9 mouse cellular contexts compared by ENCODE assay signal in the genomic region with DNA sequence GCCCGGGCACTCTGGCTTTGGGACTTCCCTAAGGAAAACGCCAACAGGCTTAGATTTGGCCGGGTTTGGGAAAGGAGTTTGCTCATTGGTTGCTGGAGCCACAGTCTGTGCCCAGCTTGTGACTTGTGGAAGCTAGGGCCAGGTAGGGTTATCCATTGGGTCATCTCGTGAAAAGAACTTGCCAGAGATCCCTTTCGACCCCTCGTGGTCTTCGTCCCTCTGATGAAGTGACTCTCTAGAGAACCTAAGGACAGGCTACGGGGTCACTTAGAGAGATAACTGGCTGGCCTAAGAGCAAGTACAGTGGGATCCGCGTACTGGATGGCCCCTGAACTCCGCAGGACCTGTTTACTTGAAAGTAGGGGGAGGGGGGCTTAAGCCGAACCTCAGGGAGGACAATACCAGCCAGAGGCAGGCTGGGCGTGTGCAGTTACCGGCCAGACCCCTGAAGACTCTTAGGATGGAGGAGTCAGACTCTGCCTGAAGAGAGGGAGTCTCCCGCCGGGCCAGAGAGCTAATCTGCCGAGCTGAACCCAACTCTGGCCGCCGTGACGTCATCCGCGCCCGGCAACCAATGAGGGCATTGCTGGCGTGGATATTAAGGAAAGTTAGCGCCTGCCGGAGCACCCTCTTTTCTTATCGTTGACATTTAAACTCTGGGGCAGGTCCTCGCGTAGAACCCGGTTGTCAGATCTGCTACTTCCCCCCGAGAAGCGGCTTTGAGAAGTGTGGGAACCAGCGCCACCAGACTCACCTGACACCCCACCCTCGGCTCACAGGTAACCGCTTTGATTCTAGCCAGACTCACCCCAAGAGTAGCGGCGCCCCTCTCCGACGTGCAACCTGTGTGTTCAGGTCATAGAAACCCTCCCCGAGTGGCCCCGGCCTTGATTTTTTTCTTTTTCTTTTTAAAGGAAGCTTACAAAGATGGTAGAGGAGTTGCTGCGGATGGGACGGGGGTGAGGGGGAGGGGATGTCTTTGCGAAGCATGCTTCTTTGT. TPM values are rescaled to one million over a fixed set of nuclear protein-coding genes. Genes with fewer than 3 reads are reported as not detected.
A peak's percentile ranks its signal among the peaks of the same experiment; 100 is the strongest.
DNase-seq lines count a peak whose midpoint lies in the region; ATAC-seq lines count a peak whose summit lies in the region.
"Had no signal": no experiment of that assay in that cellular context is flagged by ENCODE, and none has a peak within 500 bp of the region (broad histone marks: within the 10 kb centered on the region; RNA-seq: fewer than 3 reads in every experiment).

A gene (plus strand): TSS at position 630 of the 1,000 bp plus-strand sequence.

- peak within 1 kb of the TSS; percentile 47 for H3K4me2 ChIP-seq in hindbrain, embryonic 13.5 days
- peak within 1 kb of the TSS; percentile 37 for H3K4me2 ChIP-seq in midbrain, embryonic 14.5 days (ENCODE audit: low read length)
- H3K4me2 ChIP-seq: lung, embryonic 14.5 days had no signal

- H3K4me3 ChIP-seq in hindbrain, embryonic 13.5 days = peak within 1 kb of the TSS; percentile 31
- H3K4me3 ChIP-seq in midbrain, embryonic 14.5 days (replicated peaks; ENCODE audit: low read depth, low read length) = peak within 1 kb of the TSS; percentile 19

- H3K36me3 ChIP-seq in hindbrain, embryonic 13.5 days = no peaks in the 10 kb centered on the region
- H3K36me3 ChIP-seq in midbrain, embryonic 14.5 days (ENCODE audit: control insufficient read depth, insufficient read depth, low read length) = no peaks in the 10 kb centered on the region

- no peaks in the 10 kb centered on the region for H3K9me3 ChIP-seq in hindbrain, embryonic 13.5 days
- H3K9me3 ChIP-seq in midbrain, embryonic 14.5 days (ENCODE audit: control insufficient read depth, low read length) = no peaks in the 10 kb centered on the region

- 1% methylated on average over 44 of the region's 44 CpGs for WGBS in hindbrain, embryonic 13.5 days
- WGBS in midbrain, embryonic 14.5 days = under 1% methylated on average over 44 of the region's 44 CpGs

- peak; percentile 18; the same call in 1 of the 2 replicates for ATAC-seq in hindbrain, embryonic 13.5 days (ENCODE audit: low FRiP score)
- peak; percentile 22 for ATAC-seq in midbrain, embryonic 14.5 days (ENCODE audit: low FRiP score, low TSS enrichment)

- H3K27me3 ChIP-seq in hindbrain, embryonic 13.5 days = peaks cover 100% of the 10 kb centered on the region
- peaks cover 100% of the 10 kb centered on the region for H3K27me3 ChIP-seq in midbrain, embryonic 14.5 days (ENCODE audit: control insufficient read depth, insufficient read depth, low read length)

- intact Hi-C loops in left cerebral cortex, postnatal 14 days (cut with DNase I) = loop anchor here (10.0 kb wide), 1 partner anchor 334 kb away; no protein-coding TSS in a partner anchor

- H3K4me1 ChIP-seq in hindbrain, embryonic 13.5 days (replicated peaks) = peaks cover 36% of the 10 kb centered on the region
- H3K4me1 ChIP-seq in midbrain, embryonic 14.5 days (ENCODE audit: control insufficient read depth, insufficient read depth, low read length) = peaks cover 6% of the 10 kb centered on the region; the same call in 1 of the 2 replicates

- no peak within 1 kb of the TSS for H3K27ac ChIP-seq in hindbrain, embryonic 13.5 days
- H3K27ac ChIP-seq in midbrain, embryonic 14.5 days (replicated peaks; ENCODE audit: low read depth, low read length) = no peak within 1 kb of the TSS

- DNase-seq in left cerebral cortex, adult 8-10 months (ENCODE audit: low spot score in 2 of 2) = no peak
- no peak for DNase-seq in left cerebral cortex, postnatal 14 days (ENCODE audit: low spot score in 2 of 2)
- DNase-seq in cerebellum, postnatal 25 days = peak; percentile 89 to 95
- peak; percentile 36 for DNase-seq in midbrain, embryonic 14.5 days
- no peak for DNase-seq in ovary, postnatal 10 days (ENCODE audit: low spot score)
- no peak for DNase-seq in urinary bladder, adult 18-20 months (ENCODE audit: low spot score in 2 of 2)
- no peak for DNase-seq in spleen, postnatal 4 days (ENCODE audit: low spot score in 2 of 2)
- DNase-seq: lung, embryonic 14.5 days had no signal

- peak within 1 kb of the TSS; percentile 43 for H3K9ac ChIP-seq in hindbrain, embryonic 13.5 days
- peak within 1 kb of the TSS; percentile 16; the same call in 1 of the 2 replicates for H3K9ac ChIP-seq in midbrain, embryonic 14.5 days (replicated peaks; ENCODE audit: low read length)
- H3K9ac ChIP-seq: lung, embryonic 14.5 days had no signal

RNA-seq across cellular contexts. Expression of the gene that starts here (rescaled TPM):
- 10 to 100 TPM in 3 of 4 experiments, 1 to 10 TPM in 1; 9.3 to 12.0 (median 11.3) TPM for total RNA-seq in left cerebral cortex, adult 8-10 months (2022)
- 1 to 10 TPM; 5.2 to 8.1 TPM for total RNA-seq in left cerebral cortex, postnatal 14 days (2021)
- 26.4 and 29.8 TPM in 2 replicates for polyA plus RNA-seq in hindbrain, embryonic 13.5 days (2015; fragmentation: Nextera tagmentation; extraction: Ambion mirVana)
- polyA plus RNA-seq in midbrain, embryonic 14.5 days (2014; fragmentation: Nextera tagmentation; extraction: Ambion mirVana) = 20.7 and 22.9 TPM in 2 replicates
- polyA plus RNA-seq: lung, embryonic 14.5 days had no signal

Comparison
In these comparisons a context has a peak if more than half of its experiments do, and no peak if none do; other contexts are left out.
1. DNase-seq: peak in cerebellum, postnatal 25 days (2 of 2) and midbrain, embryonic 14.5 days (single experiment); none in left cerebral cortex, adult 8-10 months (0 of 2), left cerebral cortex, postnatal 14 days (0 of 2), ovary, postnatal 10 days (single experiment), urinary bladder, adult 18-20 months (0 of 2) and spleen, postnatal 4 days (0 of 2).